Mouse (Mus musculus) liver, postnatal 0 days (tissue): ENCODE results near the gene Ddx52.

ENCODE experiments used
- CTCF ChIP-seq: sonication (generic); IDR thresholded peaks from 2 replicates; pipeline ENCODE4 v1.5.1; 2016; ENCODE audit warnings: antibody characterized with exemption, low read depth
- EP300 ChIP-seq: IDR thresholded peaks from 2 replicates; pipeline ENCODE4 v1.6.1; 2016; ENCODE audit warnings: antibody characterized with exemption, low read depth, mild to moderate bottlenecking

DNA sequence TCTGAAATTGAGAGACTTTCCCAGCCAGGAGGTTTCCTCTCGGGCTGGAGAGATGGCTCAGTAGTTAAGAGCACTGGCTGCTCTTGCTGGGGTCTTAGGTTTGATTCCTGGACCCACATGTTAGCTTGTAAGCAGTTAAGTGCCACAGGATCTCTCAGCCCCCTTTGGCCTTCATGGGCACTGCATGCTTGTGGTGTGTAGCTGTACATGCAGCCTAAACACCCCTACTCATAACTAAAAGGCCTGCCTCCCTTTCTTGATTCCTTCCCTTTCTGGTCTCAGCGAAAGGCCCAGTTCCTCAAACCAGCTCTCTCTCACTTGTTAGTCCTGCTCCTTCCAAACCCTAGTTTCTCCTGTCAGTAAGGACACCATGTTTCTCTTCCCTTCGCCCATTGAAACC is 27.2 kb downstream of the Ddx52 start:
- TF ChIP-seq CTCF (0 out of 2 replicates have a peak, but pooled peaks have one; percentile 15), EP300 (no peak)
